Mouse (Mus musculus): ENCODE measurements around the gene Sp8. TPM values are rescaled to one million over a fixed set of nuclear protein-coding genes. Genes with fewer than 3 reads are reported as not detected.

Gene Sp8
- polyA plus RNA-seq (2017; shearing (Covaris generic)), result not detected

GRCm38 (mm10) chr12:118846221-118846620, at the start of gene Sp8:
Gene Sp8 (plus strand): TSS chr12:118846329.
- no peak for ATAC-seq

DNA sequence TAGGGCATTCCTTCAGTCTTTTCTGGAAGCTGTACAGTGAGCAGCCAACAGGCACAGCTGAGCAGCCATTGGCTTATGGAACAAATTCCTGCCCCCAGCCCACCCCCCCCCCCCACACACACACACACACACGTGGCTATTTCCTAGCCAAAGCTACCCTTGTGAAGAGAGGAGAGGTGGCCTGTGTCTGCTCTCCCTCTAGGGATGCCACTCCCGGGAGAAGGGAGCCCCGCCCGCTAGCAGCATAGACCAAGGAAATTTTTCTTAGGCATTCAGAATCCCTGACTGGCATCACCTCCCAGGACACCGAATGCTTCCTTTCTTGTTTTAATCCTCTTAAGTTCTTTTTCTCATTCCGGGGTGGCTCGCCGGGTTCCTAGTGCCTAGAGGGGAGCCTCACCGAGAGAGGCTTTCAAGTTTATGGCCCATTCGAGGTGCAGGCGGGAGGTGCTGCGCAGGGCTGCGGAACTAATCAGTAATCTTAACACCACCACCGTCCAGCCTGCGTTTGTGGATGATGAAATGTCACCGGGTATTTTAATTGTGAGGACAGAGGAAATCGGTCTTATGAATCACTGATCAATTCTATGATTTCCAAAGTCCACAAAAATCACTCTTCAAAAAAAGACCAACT, 34.7 kb upstream of the Sp8 start:
- ATAC-seq, result no peak

DNA sequence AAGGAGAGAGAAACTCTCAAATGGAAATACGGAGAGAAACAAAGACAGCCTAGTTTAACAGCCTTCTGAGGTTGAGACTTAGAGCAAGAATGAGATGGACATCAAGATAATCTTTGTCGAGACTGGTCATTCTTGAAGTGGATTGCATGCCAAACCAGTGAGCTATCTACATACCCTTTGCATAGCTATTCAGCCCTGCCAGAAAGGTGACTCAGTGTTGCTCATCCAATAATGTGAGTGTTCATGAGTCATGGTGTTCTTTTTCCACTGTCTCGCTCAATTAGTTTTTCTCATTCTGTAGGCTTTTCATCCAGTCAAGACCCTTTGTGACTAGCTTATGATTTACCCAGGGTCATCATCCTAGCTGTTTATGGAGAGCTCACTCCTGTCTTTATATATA, 31.6 kb upstream of the Sp8 start:
- no peak for ATAC-seq

DNA sequence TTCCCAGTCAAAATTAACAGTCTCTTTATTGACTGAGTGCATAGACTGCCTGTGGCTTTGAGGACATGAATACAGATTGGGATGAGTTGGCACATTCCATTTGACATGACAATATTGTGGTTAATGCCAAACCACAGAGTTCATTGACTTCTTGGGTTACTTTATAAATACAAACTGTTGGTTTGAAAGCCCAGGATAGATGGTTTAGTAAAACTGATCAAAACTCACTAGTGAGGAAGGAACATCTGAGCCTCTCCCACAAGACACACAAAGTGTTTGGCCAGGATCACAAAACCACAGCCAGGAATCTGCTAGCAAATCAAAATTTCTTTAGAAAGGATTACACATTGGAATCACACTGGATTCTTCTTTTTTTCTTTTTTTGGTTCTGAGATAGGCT, 30.0 kb upstream of the Sp8 start:
- no peak for ATAC-seq

GRCm38 (mm10) chr12:118829881-118830280, 16.2 kb upstream of the Sp8 start:
- no peak for ATAC-seq

DNA sequence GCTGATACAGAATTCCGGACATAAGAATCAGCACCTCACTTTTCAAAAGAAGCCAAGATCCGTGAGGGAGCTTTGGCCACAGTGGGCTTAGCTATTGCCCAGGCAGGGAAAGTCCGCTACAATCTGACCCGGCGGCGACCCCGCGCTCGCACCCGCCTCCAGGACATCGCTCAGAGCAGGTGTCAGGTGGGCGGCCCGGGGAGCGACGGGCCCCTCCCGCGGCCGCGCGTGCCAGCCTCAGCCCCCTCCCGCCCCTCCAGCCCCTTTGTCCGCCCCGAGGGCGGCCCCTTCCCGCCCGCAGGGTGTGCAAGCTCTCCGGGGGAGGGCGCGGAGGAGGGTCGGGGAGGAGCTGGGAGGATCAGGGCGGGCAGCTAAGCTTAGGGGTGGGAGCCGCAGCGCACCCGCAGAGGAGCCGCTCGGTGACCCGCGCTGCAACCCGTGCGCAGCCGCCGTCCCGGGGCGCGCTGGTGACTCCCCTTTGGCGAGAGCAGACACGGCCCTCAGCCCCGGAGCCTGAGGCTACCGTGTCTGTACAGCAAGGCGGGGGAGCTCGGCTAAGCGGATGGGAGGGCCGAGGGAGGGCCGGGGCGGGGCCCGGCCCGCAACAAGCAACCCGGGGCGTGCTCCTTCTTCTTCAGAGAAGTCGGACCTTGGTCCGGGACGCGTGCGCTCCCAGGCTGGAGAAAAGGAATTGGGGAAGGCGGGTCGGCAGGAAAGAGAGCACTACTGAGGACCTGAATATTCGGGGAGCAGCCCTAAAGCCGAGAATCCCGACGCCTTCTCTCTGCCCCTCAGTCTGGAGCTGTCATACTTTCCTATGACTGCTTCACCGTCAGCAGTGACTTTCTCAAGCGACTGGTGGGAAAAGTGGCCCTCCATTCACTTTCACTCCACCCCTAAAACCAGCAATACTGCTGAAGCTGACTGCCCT, 9.5 kb upstream of the Sp8 start:
- no peak for ATAC-seq

- ATAC-seq, result no peak
Measured at GRCm38 (mm10) chr12:118837361-118837760, 8.8 kb upstream of the Sp8 start.

DNA sequence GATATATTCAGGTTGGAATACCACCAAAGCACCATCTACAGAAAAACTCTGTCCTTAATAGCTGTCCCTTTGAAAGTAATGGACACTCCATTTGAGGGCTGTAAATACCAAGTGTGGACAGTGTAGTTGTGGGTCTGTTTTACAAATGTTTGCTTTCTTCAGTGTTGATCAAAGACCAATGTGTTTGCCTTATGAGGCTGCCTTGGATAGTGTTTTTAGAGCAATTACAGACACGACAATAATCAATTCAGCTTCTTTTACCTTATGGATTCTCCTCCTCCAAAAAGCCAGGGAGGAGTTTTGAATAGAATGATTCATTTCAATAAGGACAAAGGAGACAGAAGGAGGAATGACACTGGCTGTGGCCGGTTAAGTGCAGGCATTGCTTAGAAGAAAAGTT, 7.9 kb upstream of the Sp8 start:
- ATAC-seq, result no peak

DNA sequence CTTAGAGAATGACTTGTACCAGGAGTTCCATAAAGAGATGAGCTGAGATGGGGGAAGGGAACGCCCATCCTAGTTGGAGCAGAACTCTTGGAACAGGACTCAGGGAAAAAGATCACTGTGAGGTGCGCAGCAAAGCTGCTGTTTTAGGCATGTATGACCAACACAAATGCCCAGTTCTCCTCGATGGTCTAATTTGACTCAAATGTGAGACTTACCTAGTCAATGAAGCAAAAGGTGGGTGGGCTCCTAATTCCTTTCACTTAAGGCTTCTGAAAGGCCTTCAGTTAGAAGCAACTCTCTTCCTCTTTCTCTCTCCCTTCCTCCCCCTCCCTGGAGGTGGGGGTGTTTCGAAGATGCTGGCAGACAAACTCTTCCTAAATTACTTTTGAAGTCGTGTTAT, 6.7 kb upstream of the Sp8 start:
- ATAC-seq, result no peak

DNA sequence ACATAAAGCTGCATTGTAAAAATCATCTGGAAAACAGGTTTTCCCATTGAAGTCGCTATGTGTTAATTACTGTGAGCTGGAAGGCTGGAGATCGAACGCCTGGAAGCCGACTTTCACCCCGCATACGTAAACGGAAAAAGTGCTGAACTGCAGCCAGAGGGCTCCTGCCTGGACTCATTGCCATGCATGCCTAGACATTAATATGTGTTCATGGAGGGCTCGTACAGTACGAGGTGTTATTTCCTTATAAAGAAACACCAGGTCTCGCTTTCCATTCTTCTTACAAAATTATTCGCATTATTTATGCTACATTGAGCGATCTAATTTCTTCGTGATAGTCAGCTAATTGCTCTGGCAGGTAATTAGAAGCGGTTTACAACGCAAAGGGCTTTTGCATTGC, 5.8 kb upstream of the Sp8 start:
- ATAC-seq, result no peak

GRCm38 (mm10) chr12:118840861-118841260, 5.3 kb upstream of the Sp8 start:
- no peak for ATAC-seq

GRCm38 (mm10) chr12:118841381-118841922, 4.7 kb upstream of the Sp8 start:
- no peak for ATAC-seq

GRCm38 (mm10) chr12:118841971-118842550, 4.1 kb upstream of the Sp8 start:
- ATAC-seq, result no peak

DNA sequence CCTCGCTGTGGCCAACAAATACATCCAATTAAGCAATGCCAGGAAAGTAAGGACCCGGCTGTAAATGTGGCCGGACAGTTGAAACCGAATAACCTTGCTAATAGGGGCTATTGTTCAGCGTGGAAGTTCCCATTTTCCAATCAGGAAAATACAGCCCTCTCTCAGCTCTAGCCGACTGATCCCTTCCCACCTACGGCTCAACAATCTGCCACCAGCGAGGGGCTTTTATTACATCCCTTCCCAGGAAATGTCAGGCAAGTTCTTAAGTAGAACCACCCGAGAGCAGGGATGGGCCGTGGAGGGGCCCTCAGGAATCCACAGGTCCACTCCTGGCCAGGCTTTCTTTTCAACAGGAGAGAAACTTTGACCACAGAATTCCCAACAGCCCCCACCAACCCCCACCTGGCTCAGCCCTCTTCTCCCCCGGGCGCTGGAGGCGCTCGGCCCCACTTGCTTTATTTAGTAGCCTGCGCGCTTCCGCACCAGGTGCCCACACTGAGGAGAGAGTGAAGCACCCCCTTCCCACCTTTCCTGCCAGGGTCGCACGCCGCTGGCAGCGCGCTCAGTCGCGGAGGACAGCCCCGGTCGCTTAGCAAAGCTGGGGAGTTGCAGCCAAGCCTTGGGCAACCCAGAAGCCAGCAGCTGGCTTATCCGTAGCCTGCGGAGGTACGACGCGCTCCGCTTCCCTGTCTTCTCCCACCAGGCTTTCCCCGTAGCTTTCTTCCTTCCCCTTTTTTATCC, 3.3 kb upstream of the Sp8 start:
- no peak for ATAC-seq

- ATAC-seq, result no peak
Measured at GRCm38 (mm10) chr12:118844111-118844510, 2.0 kb upstream of the Sp8 start.

DNA sequence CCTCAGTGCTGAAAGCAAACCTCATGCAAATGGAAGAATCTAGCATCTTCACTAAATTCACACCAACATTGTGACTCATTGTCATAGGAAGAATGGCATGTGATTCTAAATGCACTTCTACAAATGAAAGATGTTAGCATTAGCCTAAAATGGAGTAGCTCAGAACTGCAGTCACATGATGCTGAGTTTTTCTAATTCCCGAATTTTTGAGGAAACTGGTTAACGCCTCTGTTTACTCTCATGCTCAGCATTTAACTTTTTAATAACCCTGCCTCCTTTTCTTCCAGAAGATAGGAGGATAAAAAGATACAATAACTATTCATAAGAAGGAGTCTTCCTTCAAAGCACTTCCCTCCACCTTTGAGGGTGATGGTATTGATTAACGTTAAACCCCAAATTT, 1.3 kb upstream of the Sp8 start:
- no peak for ATAC-seq

GRCm38 (mm10) chr12:118845351-118845750, 778 bp upstream of the Sp8 start:
- no peak for ATAC-seq

GRCm38 (mm10) chr12:118846649-118847321, 656 bp downstream of the Sp8 start:
- ATAC-seq, result peak; percentile 68

DNA sequence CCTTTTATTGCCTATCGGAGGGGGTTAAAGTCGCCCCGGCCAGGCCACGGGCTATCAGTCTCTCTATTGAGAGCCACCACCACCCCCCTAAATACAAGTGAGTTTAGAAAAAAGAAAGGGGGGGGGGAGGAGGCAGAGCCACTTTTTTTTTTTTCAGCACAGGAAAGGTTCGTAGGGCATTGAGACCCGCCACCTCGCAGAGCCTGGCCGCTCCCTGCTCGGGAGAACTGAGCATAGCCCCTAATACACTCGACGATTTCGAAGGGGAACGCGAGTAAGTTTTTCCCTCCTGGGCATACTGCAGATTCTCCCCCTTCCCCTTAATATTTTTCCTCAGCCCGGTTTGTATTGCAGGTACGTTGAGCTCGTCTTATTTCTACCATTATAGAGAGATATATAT, 1.3 kb downstream of the Sp8 start:
- ATAC-seq, result no peak

GRCm38 (mm10) chr12:118847861-118848495, 1.8 kb downstream of the Sp8 start:
- ATAC-seq, result no peak

DNA sequence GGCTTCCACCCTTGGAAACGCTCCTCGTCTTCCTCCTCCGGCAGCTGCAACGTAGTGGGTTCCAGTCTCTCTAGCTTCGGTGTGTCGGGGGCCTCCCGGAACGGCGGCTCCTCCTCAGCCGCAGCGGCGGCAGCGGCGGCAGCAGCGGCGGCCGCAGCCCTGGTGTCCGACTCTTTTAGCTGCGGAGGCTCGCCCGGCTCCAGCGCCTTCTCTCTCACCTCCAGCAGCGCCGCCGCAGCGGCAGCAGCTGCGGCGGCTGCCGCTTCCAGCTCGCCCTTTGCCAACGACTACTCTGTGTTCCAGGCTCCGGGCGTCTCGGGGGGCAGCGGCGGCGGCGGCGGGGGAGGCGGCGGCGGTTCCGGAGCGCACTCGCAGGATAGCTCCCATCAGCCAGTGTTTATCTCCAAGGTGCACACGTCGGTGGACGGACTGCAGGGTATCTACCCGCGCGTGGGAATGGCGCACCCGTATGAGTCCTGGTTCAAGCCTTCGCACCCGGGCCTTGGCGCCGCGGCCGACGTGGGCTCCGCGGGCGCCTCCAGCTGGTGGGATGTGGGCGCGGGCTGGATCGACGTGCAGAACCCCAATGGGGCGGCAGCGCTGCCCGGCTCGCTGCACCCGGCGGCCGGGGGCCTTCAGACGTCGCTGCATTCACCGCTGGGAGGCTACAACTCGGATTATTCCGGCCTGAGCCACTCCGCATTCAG, 2.5 kb downstream of the Sp8 start:
- no peak for ATAC-seq
